Comparison of ENCODE assay signal across 9 mouse cellular contexts in the genomic region with DNA sequence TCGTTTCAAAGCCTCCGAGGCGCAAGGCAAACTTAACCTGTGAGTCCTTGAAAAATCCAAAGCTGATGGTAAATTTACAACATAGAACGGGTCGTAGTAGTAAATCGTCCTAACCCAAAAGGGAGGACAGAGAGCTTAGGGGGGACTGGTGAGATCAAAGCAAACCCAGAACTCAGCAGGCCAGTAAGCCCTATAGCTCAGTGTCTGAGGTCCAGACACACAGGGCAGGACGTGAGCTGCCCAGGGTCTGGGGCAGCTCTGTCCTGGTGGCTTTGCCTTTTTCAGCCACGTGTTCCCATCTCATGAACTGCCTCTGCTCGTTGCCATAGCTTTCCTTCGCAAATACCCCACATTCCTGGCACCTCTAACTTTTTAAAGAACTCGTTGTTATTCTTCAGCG.
A peak's percentile ranks its signal among the peaks of the same experiment; 100 is the strongest.
DNase-seq lines count a peak whose midpoint lies in the region; ATAC-seq and TF ChIP-seq lines count a peak whose summit lies in the region.
"Had no signal": no experiment of that assay in that cellular context is flagged by ENCODE, and none has a peak within 500 bp of the region (broad histone marks: within the 10 kb centered on the region; RNA-seq: fewer than 3 reads in every experiment).

No protein-coding gene starts in this region.

- H3K4me3 ChIP-seq in kidney, embryonic 16.5 days (ENCODE audit: low read length): peak overlapping the region; percentile 33
- H3K4me3 ChIP-seq in hindbrain, postnatal 0 days (ENCODE audit: low read length): no peak overlapping the region
- no peak overlapping the region for H3K4me3 ChIP-seq in midbrain, embryonic 16.5 days (ENCODE audit: low read depth, low read length)

- H3K4me1 ChIP-seq in kidney, embryonic 16.5 days (ENCODE audit: insufficient read depth, low read length): peaks cover 8% of the 10 kb centered on the region; the same call in 1 of the 2 replicates
- H3K4me1 ChIP-seq in hindbrain, postnatal 0 days (ENCODE audit: insufficient read depth, low read length): no peaks in the 10 kb centered on the region
- H3K4me1 ChIP-seq in midbrain, embryonic 16.5 days (ENCODE audit: control insufficient read depth, insufficient read depth, low read length): no peaks in the 10 kb centered on the region

- peak overlapping the region; percentile 51 for H3K4me2 ChIP-seq in kidney, embryonic 16.5 days (replicated peaks; ENCODE audit: low read depth, low read length)
- peak overlapping the region; percentile 40 for H3K4me2 ChIP-seq in hindbrain, postnatal 0 days (ENCODE audit: low read depth, low read length)
- H3K4me2 ChIP-seq in midbrain, embryonic 16.5 days (ENCODE audit: low read length): peak overlapping the region; percentile 39

- ATAC-seq in kidney, embryonic 16.5 days (ENCODE audit: low FRiP score, low TSS enrichment): peak; percentile 77; the same call in 1 of the 2 replicates
- ATAC-seq in hindbrain, postnatal 0 days: no peak
- no peak for ATAC-seq in midbrain, embryonic 16.5 days
- ATAC-seq in erythroid progenitor cell, adult 5-6 weeks (replicated peaks; ENCODE audit: low FRiP score, poor library complexity, severe bottlenecking): no peak

- no peak for TF ChIP-seq CTCF in hindbrain, postnatal 0 days (IDR thresholded peaks at IDR 0.05; ENCODE audit: low read depth)

- H3K27ac ChIP-seq in kidney, embryonic 16.5 days (ENCODE audit: low read length): no peak overlapping the region
- H3K27ac ChIP-seq in hindbrain, postnatal 0 days: no peak overlapping the region
- no peak overlapping the region for H3K27ac ChIP-seq in midbrain, embryonic 16.5 days (ENCODE audit: low read length)

- peak overlapping the region; percentile 34; the same call in 1 of the 2 replicates for H3K9ac ChIP-seq in kidney, embryonic 16.5 days (replicated peaks; ENCODE audit: low read length)
- H3K9ac ChIP-seq in hindbrain, postnatal 0 days (replicated peaks; ENCODE audit: low read length): no peak overlapping the region
- H3K9ac ChIP-seq in midbrain, embryonic 16.5 days (ENCODE audit: low read depth, low read length): no peak overlapping the region

- peak; percentile 21 for DNase-seq in embryo, embryonic 9.5 days (ENCODE audit: extremely low spot score)
- DNase-seq in embryo, embryonic 11 days: no peak
- DNase-seq in kidney, postnatal 10 days: no peak
- no peak for DNase-seq in hindbrain, postnatal 0 days (ENCODE audit: low spot score)
- DNase-seq in thymus, adult 18-20 months: no peak
- DNase-seq: gastrocnemius, postnatal 14 days had no signal

- H3K27me3 ChIP-seq in kidney, embryonic 16.5 days (ENCODE audit: insufficient read depth, low read length): no peaks in the 10 kb centered on the region
- H3K27me3 ChIP-seq in hindbrain, postnatal 0 days (ENCODE audit: insufficient read depth, low read length): no peaks in the 10 kb centered on the region
- no peaks in the 10 kb centered on the region for H3K27me3 ChIP-seq in midbrain, embryonic 16.5 days (ENCODE audit: control insufficient read depth, insufficient read depth, low read depth, low read length)

- WGBS in kidney, embryonic 16.5 days: 22% methylated on average over 12 of the region's 12 CpGs
- WGBS in hindbrain, postnatal 0 days: 57% methylated on average over 12 of the region's 12 CpGs
- WGBS in midbrain, embryonic 16.5 days: 52% methylated on average over 12 of the region's 12 CpGs

- no peaks in the 10 kb centered on the region for H3K36me3 ChIP-seq in kidney, embryonic 16.5 days (ENCODE audit: insufficient read depth, low read length)
- H3K36me3 ChIP-seq in hindbrain, postnatal 0 days (ENCODE audit: insufficient read depth, low read length): no peaks in the 10 kb centered on the region
- H3K36me3 ChIP-seq in midbrain, embryonic 16.5 days (ENCODE audit: control insufficient read depth, insufficient read depth, low read length): no peaks in the 10 kb centered on the region

- H3K9me3 ChIP-seq in kidney, embryonic 16.5 days (ENCODE audit: low read length): no peaks in the 10 kb centered on the region
- no peaks in the 10 kb centered on the region for H3K9me3 ChIP-seq in hindbrain, postnatal 0 days (ENCODE audit: low read length)
- H3K9me3 ChIP-seq in midbrain, embryonic 16.5 days (replicated peaks; ENCODE audit: control insufficient read depth, low read length, poor library complexity, severe bottlenecking): no peaks in the 10 kb centered on the region
